Mouse (Mus musculus) liver, adult 2 months (tissue): ENCODE data around the gene Impdh1.
A peak's percentile ranks its signal among the peaks of the same experiment; 100 is the strongest.

Source experiments
- CTCF ChIP-seq: fragments of 200-500 bp; IDR thresholded peaks from 2 replicates; pipeline ENCODE4 v1.5.1; 2011; ENCODE audit warnings: low read depth, low read length, control low read depth
- POLR2A ChIP-seq: fragments of 200-500 bp; IDR thresholded peaks from 2 replicates; pipeline ENCODE4 v1.6.1; 2011; ENCODE audit warnings: low read length, control low read depth; ENCODE audit not compliant: insufficient read depth; ENCODE audit errors: extremely low read depth

DNA sequence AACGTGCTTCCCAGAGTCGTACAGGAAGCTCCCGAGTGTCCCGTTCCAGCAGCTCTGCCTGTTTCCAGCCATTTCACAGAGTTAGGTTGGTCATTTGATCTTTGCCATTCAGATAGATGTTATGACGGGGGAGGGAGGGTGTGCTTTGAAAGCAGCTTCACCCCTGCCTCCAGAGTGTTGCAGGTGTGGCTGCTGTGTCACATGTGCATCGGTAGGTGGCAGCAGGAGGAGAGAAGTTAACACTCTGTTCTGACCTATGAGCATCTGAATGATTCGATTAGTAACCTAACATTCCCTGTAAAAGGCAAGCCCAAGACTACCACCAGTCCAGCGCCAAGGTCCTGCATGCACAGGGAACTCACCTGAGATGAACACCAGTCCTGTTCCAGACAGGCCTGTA lies 18.1 kb upstream of the Impdh1 start:
- no peak for TF ChIP-seq POLR2A
- peak; percentile 91 for TF ChIP-seq CTCF
